Mouse (Mus musculus) forebrain, postnatal 0 days (tissue): ENCODE measurements at regions not wholly inside any gene's neighbourhood (a gene's known extent, or its start where the extent isn't known, plus 50 kb on each side); places are given as distances from the start of the nearest gene placed in this dataset.

Experiments
- ATAC-seq: fragments of 200-750 bp; cut with Nextera tagmentation; 2 replicates; pipeline ENCODE4 v1.8.0; 2017; ENCODE audit warnings: mild to moderate bottlenecking, moderate library complexity
- DNase-seq: peaks from one replicate; pipeline ENCODE4 v3.0.0-alpha.2; 2015
- H3K27ac ChIP-seq: fragments of 300-500 bp; sonication (generic); 2 replicates; pipeline ENCODE4 v1.5.1; 2014; ENCODE audit warnings: low read depth, mild to moderate bottlenecking, antibody characterized with exemption, low read length, moderate library complexity, mixed read lengths
- H3K27me3 ChIP-seq: fragments of 300-500 bp; sonication (generic); 2 replicates; pipeline ENCODE4 v1.6.1; 2014; ENCODE audit warnings: mild to moderate bottlenecking, low read length, mixed read lengths; ENCODE audit not compliant: insufficient read depth
- H3K36me3 ChIP-seq: fragments of 300-500 bp; sonication (generic); 2 replicates; pipeline ENCODE4 v1.6.1; 2014; ENCODE audit warnings: mild to moderate bottlenecking, moderate library complexity; ENCODE audit not compliant: insufficient read depth
- H3K4me1 ChIP-seq: fragments of 300-500 bp; sonication (generic); 2 replicates; pipeline ENCODE4 v1.6.1; 2014; ENCODE audit warnings: antibody characterized with exemption; ENCODE audit not compliant: insufficient read depth
- H3K4me2 ChIP-seq: fragments of 300-500 bp; sonication (generic); 2 replicates; pipeline ENCODE4 v1.6.1; 2014; ENCODE audit warnings: low read depth, mild to moderate bottlenecking, moderate library complexity
- H3K4me3 ChIP-seq: fragments of 300-500 bp; sonication (generic); 2 replicates; pipeline ENCODE4 v1.5.1; 2014; ENCODE audit warnings: low read depth, low read length, mixed read lengths
- H3K9ac ChIP-seq: fragments of 300-500 bp; sonication (generic); 2 replicates; pipeline ENCODE4 v1.6.1; 2014; ENCODE audit warnings: mild to moderate bottlenecking
- H3K9me3 ChIP-seq: fragments of 300-500 bp; sonication (generic); 2 replicates; pipeline ENCODE4 v1.6.1; 2016; ENCODE audit warnings: low read length
- CTCF ChIP-seq: sonication (generic); IDR thresholded peaks from 2 replicates; pipeline ENCODE4 v1.5.1; 2016; ENCODE audit warnings: antibody characterized with exemption, control low read depth, low read depth
- WGBS: fragments of 180-500 bp; shearing (Covaris S2); extraction: QIAGEN DNeasy Blood & Tissue Kit; methylation state at CpG from one replicate; pipeline ENCODE4 v1.1.7; 2014; 5-methylcytosine and 5-hydroxymethylcytosine counted together

DNA sequence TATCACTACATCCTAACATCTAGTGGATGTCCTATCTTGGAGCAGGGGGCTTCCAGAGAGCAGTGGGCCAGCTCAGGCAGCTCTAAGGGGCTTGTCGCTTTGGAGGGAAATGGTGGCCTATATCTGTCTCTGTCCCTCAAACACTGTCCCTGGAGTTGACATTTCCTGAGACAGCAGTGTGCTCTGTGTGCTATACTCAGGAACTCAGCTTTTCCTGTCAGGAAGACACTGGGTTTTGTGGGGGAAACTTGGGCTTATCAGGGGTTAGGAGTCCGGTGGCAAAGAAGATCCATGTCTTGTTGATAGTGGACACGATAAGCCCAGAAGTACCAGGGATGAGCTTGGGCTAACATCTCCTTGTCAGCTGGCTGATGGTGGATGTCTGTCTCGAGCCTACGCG lies 187.6 kb upstream of the Bmper start:
- no peak overlapping the region for H3K4me2 ChIP-seq
- ATAC-seq (no peak), DNase-seq (no peak)
- no peak overlapping the region for H3K9ac ChIP-seq
- H3K4me1 ChIP-seq: no peaks in the 10 kb centered on the region
- 81% methylated on average over 6 of the region's 6 CpGs for WGBS
- no peaks in the 10 kb centered on the region for H3K9me3 ChIP-seq
- no peak for TF ChIP-seq CTCF
- H3K36me3 ChIP-seq: no peaks in the 10 kb centered on the region
- H3K4me3 ChIP-seq: no peak overlapping the region
- H3K27ac ChIP-seq: no peak overlapping the region
- no peaks in the 10 kb centered on the region for H3K27me3 ChIP-seq

DNA sequence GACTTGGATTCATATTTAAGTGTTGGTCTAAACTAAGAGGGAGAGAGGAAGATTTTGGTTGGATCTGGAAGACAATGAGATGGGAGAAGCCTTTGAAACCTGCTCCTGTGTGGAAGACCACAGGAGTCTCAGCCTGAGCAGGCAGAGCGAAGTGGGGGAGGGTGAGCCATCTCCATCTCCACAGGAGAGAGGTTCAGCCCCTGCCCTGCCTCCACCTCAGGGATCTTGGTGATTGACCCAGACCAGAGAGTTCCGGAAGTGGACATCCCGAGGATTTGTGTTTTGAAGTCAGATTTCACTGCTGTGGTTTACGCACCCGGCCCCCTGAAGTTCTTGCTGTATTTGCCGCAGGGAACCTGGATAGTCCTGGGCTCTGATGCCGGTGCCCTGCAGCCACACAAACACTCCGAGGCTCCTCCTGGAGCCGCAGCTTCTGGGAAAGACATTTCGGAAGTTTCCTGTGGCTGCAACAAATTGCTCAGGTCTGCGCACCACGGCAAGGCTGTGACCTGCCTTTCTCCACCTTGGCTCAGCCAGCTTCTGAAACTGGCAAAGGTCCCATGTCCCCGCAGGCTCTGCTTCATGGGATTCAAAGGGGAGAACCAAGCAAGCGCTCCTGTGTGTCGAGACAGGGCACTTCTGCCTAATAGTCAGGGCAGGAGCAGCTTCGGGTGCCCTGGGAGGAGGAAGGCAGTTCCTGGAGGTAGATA lies 186.8 kb upstream of the Bmper start:
- no peak for ATAC-seq
- H3K36me3 ChIP-seq: no peaks in the 10 kb centered on the region
- DNase-seq: peak; percentile 18

DNA sequence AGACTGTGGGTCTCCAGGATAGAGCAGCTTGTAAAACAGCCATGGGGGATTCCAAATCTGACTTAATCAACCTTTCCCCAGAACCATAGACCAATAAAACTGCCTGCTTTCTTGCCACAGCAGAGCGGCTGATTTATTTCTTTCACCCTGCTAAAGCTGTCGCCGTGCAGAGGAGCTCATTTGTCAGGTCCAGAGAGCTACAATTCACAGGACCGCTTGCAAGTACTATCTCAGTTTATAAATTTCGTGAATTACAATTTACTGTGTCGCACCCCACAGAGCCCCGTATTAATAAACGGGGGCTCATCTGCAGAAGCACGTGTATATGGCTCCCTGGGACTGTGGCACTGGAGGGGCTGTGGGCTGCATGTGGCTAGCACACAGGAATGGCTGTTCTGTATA lies 185.4 kb upstream of the Bmper start:
- ATAC-seq: no peak
- H3K9ac ChIP-seq: no peak overlapping the region
- no peaks in the 10 kb centered on the region for H3K36me3 ChIP-seq
- H3K4me3 ChIP-seq: no peak overlapping the region
- no peak overlapping the region for H3K27ac ChIP-seq
- H3K9me3 ChIP-seq: no peaks in the 10 kb centered on the region
- WGBS: 69% methylated on average over 9 of the region's 9 CpGs
- H3K4me1 ChIP-seq: no peaks in the 10 kb centered on the region
- no peaks in the 10 kb centered on the region for H3K27me3 ChIP-seq
- no peak for TF ChIP-seq CTCF
- no peak overlapping the region for H3K4me2 ChIP-seq
- no peak for DNase-seq

More for the DNA sequence above, 186.8 kb upstream of the Bmper start:
- Histone ChIP-seq H3K9ac (no peak overlapping the region), H3K27me3 (no peaks in the 10 kb centered on the region), H3K4me3 (0 out of 2 replicates have a peak overlapping the region, but pooled peaks have one; percentile 1), H3K4me1 (no peaks in the 10 kb centered on the region), H3K9me3 (no peaks in the 10 kb centered on the region), H3K4me2 (peak overlapping the region; percentile 37), H3K27ac (no peak overlapping the region)
- WGBS: 16% methylated on average over 16 of the region's 16 CpGs
- TF ChIP-seq CTCF: no peak

DNA sequence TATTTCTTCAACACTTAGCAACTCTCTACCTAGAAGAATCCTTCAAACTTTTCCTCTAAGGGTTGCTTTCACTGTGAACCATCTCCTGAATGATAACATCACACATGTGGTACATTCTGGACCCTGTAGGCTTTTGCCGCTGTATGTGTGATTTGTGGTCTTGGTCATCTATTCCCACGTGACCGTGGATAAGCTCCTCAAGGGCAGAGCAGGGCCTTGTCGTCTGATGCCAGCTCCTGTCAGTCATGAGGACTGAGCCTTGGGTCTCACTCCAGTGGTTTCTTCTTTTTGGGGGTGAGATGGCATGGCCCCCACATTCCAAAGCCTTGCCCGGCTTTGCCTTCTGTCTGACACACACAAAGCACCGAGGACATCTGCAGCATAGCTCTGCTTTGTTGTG lies 183.3 kb upstream of the Bmper start:
- no peak for TF ChIP-seq CTCF
- ATAC-seq: no peak
- no peak for DNase-seq
- Histone ChIP-seq H3K27ac (no peak overlapping the region), H3K9me3 (no peaks in the 10 kb centered on the region), H3K27me3 (no peaks in the 10 kb centered on the region), H3K4me3 (no peak overlapping the region), H3K4me2 (no peak overlapping the region), H3K9ac (no peak overlapping the region), H3K4me1 (no peaks in the 10 kb centered on the region), H3K36me3 (no peaks in the 10 kb centered on the region)
- 94% methylated on average over 6 of the region's 6 CpGs for WGBS

DNA sequence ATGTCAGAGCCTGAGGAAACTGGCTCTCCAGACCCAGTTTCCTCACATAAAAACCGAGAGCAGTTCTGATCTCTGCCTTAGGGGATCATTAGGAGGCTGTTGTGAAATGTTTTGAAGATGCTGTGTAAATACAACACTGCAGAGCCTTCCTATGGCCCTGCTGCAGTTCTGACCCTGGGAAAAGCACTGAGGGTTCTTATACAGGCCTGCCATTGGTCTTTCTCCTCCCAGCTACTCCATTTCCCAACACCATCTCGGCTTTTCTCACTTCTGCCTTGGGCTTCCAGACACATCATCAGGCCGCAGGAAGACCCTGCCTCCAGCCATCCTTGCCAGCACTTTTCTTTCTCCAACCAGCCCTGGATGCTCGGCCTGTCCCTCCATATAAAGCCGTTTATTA lies 181.9 kb upstream of the Bmper start:
- TF ChIP-seq CTCF: no peak
- ATAC-seq: no peak
- whole genome bisulfite sequencing: 66% methylated on average over 5 of the region's 5 CpGs
- no peaks in the 10 kb centered on the region for H3K36me3 ChIP-seq
- no peaks in the 10 kb centered on the region for H3K27me3 ChIP-seq
- H3K9ac ChIP-seq: no peak overlapping the region
- H3K9me3 ChIP-seq: no peaks in the 10 kb centered on the region
- no peak overlapping the region for H3K4me2 ChIP-seq
- H3K4me1 ChIP-seq: no peaks in the 10 kb centered on the region
- H3K27ac ChIP-seq: no peak overlapping the region
- H3K4me3 ChIP-seq: no peak overlapping the region
- no peak for DNase-seq

DNA sequence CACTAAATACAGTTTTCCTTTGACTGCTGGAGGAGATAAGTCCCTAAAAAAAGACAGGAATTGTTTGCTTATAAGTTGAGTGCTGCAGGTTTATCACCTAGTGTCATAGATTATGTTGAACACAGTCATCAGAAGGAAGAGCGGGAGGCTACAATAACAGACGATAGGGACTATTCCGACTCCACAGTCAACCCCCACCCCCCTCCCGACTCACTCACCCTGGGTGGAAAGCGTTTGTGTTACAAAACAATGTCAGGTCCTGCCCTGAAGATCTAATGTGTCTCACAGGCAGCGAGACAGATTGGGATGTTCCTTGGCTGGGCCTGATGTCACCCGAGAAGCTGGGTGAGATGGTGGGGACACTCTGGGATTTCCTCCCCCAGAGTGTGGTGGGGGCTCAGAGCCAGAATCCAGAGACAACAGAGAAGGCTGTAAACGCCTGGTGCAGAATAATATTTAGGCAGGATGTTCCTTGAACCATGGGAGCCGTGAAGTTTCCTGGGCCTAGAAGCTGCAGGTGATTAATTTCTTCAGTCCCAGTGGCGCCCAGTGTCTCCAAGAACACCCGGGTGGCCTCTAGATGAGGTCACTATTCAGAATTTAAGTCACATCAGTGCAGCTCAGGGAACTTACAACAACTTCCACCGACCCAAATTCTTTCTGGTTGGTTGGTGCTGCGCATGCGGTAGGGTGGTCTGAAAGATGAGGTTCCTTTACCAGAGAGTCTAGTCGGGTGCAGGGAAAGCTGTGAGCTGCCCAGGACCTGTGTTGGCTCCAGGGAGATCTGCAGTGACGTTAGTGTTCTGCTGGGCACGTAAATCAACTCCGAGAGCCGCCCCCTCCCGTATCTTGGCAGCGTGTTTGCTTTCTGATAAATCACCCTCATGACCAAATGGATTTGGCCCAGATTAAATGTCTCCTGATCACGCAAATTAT lies 181.1 kb upstream of the Bmper start:
- TF ChIP-seq CTCF: no peak
- Histone ChIP-seq H3K9me3 (no peaks in the 10 kb centered on the region), H3K9ac (no peak overlapping the region), H3K4me1 (no peaks in the 10 kb centered on the region), H3K27ac (no peak overlapping the region), H3K4me2 (no peak overlapping the region), H3K4me3 (no peak overlapping the region), H3K36me3 (no peaks in the 10 kb centered on the region), H3K27me3 (no peaks in the 10 kb centered on the region)
- ATAC-seq (no peak), DNase-seq (no peak)
- WGBS: 74% methylated on average over 22 of the region's 22 CpGs

DNA sequence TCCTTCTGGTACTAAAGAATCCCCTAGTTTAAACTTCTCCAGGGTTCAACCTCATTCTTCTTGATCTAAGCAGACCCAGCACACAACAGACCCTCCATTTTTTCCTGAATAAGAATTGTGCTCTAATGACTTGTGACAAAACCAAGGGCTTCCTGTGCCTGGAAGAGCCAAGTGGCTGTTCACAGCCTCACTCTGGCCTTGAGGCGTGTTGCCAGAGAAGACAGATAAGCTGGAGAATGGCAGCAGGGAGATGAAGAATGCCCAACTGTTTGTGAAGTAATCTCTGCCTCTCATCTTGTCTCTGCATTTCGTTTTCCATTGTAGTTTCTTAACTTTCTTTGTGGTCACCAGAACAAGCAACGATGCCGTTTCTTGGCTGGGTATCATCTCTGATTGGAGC lies 179.9 kb upstream of the Bmper start:
- Histone ChIP-seq H3K4me3 (no peak overlapping the region), H3K4me1 (no peaks in the 10 kb centered on the region), H3K36me3 (no peaks in the 10 kb centered on the region), H3K9me3 (no peaks in the 10 kb centered on the region), H3K9ac (no peak overlapping the region), H3K27ac (no peak overlapping the region), H3K27me3 (no peaks in the 10 kb centered on the region), H3K4me2 (no peak overlapping the region)
- 81% methylated on average over 4 of the region's 4 CpGs for WGBS
- DNase-seq: no peak
- TF ChIP-seq CTCF: no peak
- no peak for ATAC-seq
